Mouse (Mus musculus): ENCODE measurements around the gene Trappc2l.

Trappc2l gene

GRCm38 (mm10) chr8:122652643-122653042 lies 41.2 kb downstream of the Trappc2l start:
- no peak for DNase-seq (ENCODE audit: low read depth, low spot score)

DNA sequence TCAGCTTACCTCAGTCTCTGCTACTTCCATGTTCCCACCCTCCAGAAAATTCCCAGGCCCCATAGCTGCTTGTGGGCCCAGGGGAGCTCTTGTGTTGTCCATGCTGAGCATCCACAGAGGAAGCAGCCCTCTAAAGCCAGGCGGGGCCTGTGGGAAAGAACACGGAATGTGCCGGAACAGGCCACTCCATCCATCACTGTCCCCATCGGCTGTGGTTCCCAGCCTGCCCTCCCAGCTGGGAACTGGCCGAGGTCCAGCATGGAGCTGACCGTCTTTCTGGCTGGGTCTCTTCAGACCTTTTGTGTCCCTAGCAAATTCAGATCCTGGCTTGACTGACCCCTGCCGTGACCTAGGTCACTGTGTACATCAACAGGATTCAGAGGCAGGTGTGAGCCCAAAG lies 43.3 kb downstream of the Trappc2l start:
- no peak for DNase-seq (ENCODE audit: low read depth, low spot score)

GRCm38 (mm10) chr8:122656056-122656999 lies 44.9 kb downstream of the Trappc2l start:
- DNase-seq (ENCODE audit: low read depth, low spot score): no peak

DNA sequence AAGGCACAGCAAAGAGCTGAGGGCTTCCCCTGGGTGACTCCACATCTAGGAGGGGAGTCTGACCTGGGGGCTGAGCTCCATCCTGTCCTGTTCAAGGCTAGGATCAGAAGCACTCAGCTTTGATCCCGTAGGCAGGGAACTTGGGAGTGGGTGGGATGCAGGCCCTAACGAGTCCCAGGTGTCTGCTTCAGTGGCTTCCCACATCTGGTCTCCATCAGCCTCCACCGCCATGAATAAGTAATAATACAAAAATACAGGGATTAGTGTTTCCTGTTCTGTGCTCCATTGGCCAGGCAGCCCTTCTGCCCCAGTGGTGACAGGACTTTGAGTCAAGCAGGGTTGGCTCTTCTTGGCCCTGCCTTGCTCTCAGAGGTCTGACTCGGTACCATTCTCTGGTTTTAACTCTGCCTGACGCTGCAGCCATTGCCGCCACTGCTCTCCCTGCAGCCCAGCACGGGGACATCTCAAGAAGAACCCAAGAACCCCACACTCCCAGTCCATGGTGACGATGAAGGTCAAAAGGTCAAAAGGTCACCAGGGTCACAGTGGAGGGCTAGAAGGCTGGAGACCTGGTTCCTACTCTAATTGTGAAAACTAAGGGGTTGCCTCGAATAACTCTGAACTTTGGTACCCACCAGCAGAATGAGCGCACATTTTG lies 46.8 kb downstream of the Trappc2l start:
- DNase-seq (ENCODE audit: low read depth, low spot score): no peak

DNA sequence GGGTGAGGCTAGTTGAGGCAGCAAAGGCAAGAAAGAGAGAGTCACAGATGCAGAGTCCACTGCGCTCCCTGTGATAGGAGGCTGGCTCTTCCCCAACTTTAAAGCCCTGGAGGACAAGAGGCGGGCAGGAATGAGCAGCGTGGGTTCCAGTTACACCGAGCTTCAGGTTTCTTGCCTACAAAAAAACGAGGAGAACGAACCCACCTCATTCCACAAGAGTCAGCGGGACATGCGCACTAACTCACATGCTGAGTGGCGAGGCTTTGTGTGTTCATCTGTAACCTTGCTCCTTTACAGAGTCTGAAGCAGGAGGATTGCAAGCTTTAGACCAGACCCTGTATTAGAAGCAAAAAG lies 47.3 kb downstream of the Trappc2l start:
- no peak for DNase-seq (ENCODE audit: low read depth, low spot score)

- no peak for DNase-seq (ENCODE audit: low read depth, low spot score)
Measured at GRCm38 (mm10) chr8:122660022-122660421, 48.6 kb downstream of the Trappc2l start.

DNA sequence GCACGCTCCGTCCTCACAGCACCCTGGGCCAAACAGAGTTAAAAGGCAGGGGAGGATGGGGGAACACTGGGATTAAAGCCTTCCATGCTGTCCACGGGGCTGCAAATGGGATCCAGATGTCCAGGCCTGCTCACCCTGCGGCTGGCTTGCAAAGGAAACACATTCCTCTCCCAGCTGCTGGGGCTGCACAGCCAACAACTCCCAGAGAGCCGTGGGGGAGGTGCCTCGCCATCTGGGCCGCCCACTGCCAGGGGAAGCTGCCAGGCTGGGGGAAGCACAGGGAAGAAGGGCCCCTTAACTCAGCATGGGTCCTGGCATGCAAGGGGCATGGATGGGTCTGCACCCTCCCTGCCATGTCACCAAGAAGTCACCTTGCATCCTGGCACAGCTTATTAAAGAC lies 49.7 kb downstream of the Trappc2l start:
- no peak for DNase-seq (ENCODE audit: low read depth, low spot score)

- DNase-seq (ENCODE audit: low read depth, low spot score): no peak
Measured at GRCm38 (mm10) chr8:122661894-122662293, 50.5 kb downstream of the Trappc2l start.

- DNase-seq (ENCODE audit: low read depth, low spot score): no peak
Measured at GRCm38 (mm10) chr8:122663106-122663505, 51.7 kb downstream of the Trappc2l start.

DNA sequence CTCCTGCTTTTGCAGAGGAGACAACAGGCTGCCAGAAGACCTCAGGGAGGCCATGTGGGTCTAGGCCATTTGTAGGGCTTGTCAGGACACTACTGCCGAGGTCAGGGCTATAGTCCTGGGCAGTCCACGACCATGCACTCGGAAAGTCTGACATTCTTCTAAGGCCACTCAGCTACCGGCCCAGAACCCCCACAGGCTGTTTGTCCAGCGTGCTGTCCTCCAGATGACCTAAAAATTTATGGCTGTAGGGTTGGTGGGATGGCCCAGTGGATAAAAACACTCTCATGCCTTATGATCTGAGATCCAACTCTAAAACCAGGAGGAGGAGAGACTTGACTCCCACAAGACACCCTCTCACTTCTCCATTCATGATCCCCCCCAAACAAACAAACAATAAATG lies 52.2 kb downstream of the Trappc2l start:
- no peak for DNase-seq (ENCODE audit: low read depth, low spot score)

DNA sequence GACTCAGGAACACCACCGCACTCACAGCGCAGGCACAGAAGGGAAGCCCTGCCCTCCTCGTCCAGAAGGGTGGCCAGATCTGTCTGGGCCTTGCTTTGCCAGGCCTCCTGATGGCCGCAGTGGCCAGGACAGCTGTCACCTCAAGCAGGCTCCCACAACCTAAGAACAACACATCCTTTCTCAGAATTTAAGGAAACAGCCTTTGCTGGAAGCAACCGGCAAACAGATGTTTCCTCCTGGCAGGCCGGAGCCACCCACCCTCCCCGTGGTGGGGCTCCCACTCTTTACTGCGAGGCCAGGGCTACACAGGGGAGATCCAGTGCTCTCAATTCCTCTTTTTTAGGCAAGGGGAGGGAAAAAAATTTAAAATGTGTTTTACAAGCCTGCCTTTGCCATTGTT lies 53.8 kb downstream of the Trappc2l start:
- no peak for DNase-seq (ENCODE audit: low read depth, low spot score)

DNA sequence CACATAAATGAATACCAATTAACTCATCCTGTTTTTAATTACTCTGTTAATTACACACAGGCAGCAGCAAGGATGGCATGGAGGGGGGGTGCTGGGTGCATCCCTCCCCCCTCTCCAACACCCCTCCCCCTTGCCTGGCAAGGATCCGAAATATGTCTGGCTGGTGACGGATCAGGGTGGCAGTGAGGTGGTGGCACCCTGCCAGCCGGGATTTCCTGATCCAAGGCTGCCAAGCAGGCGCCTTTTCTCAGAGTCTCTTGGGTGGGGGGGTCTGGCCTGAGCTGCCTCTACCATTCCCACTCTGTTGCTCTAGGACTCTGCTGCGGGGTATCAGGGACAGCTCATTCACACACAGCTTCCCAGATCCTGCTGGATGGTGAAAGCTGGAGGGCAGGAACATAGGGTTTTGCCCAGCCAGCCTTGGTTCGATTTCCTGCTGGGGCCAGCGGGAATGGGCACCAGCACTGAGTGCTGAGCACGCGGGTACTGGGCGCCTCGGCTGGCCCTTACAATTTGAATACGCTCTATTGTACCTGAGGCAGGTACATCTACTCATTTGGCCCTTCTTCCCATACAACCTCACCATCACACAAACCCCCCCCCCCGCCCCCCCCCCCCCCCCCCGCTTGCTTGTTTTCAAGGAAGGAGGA lies 54.4 kb downstream of the Trappc2l start:
- no peak for DNase-seq (ENCODE audit: low read depth, low spot score)

All from retina, adult 2 months (tissue).